Mouse (Mus musculus) right cerebral cortex, postnatal 10 days (tissue): Measurements from ENCODE around the gene Prkag1.
A peak's percentile ranks its signal among the peaks of the same experiment; 100 is the strongest.

Experiments used
- DNase-seq, 2 experiments: peaks; one replicate each; pipeline ENCODE4 v3.0.0; 2021; ENCODE audit warnings: low spot score in 2 of 2

Gene Prkag1

GRCm38 (mm10) chr15:98853161-98853937 lies 22.0 kb upstream of the Prkag1 start:
- no peak for DNase-seq

GRCm38 (mm10) chr15:98852733-98853132 lies 21.4 kb upstream of the Prkag1 start:
- no peak for DNase-seq

- no peak for DNase-seq
Observed at GRCm38 (mm10) chr15:98852071-98852470, 20.8 kb upstream of the Prkag1 start.

GRCm38 (mm10) chr15:98851229-98851818 lies 20.0 kb upstream of the Prkag1 start:
- no peak for DNase-seq

- DNase-seq = no peak
Observed at GRCm38 (mm10) chr15:98850668-98851067, 19.3 kb upstream of the Prkag1 start.

- no peak for DNase-seq
Observed at GRCm38 (mm10) chr15:98849956-98850600, 18.8 kb upstream of the Prkag1 start.

- DNase-seq = no peak
Observed at GRCm38 (mm10) chr15:98849165-98849564, 17.8 kb upstream of the Prkag1 start.

- DNase-seq = no peak
Observed at GRCm38 (mm10) chr15:98846140-98846539, 14.8 kb upstream of the Prkag1 start.

GRCm38 (mm10) chr15:98845149-98845548 lies 13.8 kb upstream of the Prkag1 start:
- no peak for DNase-seq

GRCm38 (mm10) chr15:98843595-98844223 lies 12.4 kb upstream of the Prkag1 start:
- DNase-seq = no peak

GRCm38 (mm10) chr15:98839671-98840585 lies 8.6 kb upstream of the Prkag1 start:
- DNase-seq = peak in 1 of 2 experiments; percentile 23

- DNase-seq = peak in 1 of 2 experiments; percentile 21
Observed at GRCm38 (mm10) chr15:98839161-98839560, 7.8 kb upstream of the Prkag1 start.

- DNase-seq = no peak
Observed at GRCm38 (mm10) chr15:98837743-98838103, 6.4 kb upstream of the Prkag1 start.

GRCm38 (mm10) chr15:98837006-98837742 lies 5.9 kb upstream of the Prkag1 start:
- no peak for DNase-seq

- DNase-seq = peak in 1 of 2 experiments; percentile 23
Observed at GRCm38 (mm10) chr15:98835291-98835690, 4.0 kb upstream of the Prkag1 start.

GRCm38 (mm10) chr15:98834059-98834458 lies 2.7 kb upstream of the Prkag1 start:
- DNase-seq = no peak

GRCm38 (mm10) chr15:98833281-98833680 lies 2.0 kb upstream of the Prkag1 start:
- DNase-seq = no peak

GRCm38 (mm10) chr15:98832161-98833058 lies 1.1 kb upstream of the Prkag1 start:
- DNase-seq = no peak

GRCm38 (mm10) chr15:98831684-98832035 lies 339 bp upstream of the Prkag1 start:
- no peak for DNase-seq

- no peak for DNase-seq
Observed at GRCm38 (mm10) chr15:98827611-98828011, 3.7 kb downstream of the Prkag1 start.
